Mouse (Mus musculus) CD4-positive, CD25-positive, alpha-beta regulatory T cell, adult 2 months (primary cell): ENCODE data around the gene Gapvd1.
"Not testable (repeated sequence)": the region's sequence is repeated elsewhere in the genome, so short reads cannot be mapped to it uniquely, and the experiment has no call there.

Experiments used
- DNase-seq: peaks from one replicate; pipeline ENCODE4 v3.0.0-alpha.2; 2012; ENCODE audit warnings: low read depth, low spot score

Gapvd1 gene

GRCm38 (mm10) chr2:34754551-34755358, at the start of gene Gapvd1:
Gapvd1 (minus strand) TSS chr2:34755232.
- peak; percentile 53 for DNase-seq

GRCm38 (mm10) chr2:34804815-34805214, 49.8 kb upstream of the Gapvd1 start:
- no peak for DNase-seq

GRCm38 (mm10) chr2:34804172-34804571, 49.1 kb upstream of the Gapvd1 start:
- DNase-seq: no peak

GRCm38 (mm10) chr2:34803746-34804145, 48.7 kb upstream of the Gapvd1 start:
- DNase-seq: no peak

GRCm38 (mm10) chr2:34802565-34803245, 47.7 kb upstream of the Gapvd1 start:
- DNase-seq: peak; percentile 50

- DNase-seq: peak; percentile 100
These were observed 46.8 kb upstream of the Gapvd1 start for GRCm38 (mm10) chr2:34801516-34802482.

GRCm38 (mm10) chr2:34800371-34800770, 45.3 kb upstream of the Gapvd1 start:
- no peak for DNase-seq

- DNase-seq: peak; percentile 93
These were observed 44.6 kb upstream of the Gapvd1 start, which contains the start of gene Rabepk for GRCm38 (mm10) chr2:34799357-34800256. Rabepk (minus strand) TSS chr2:34799912.

- no peak for DNase-seq
These were observed 40.4 kb upstream of the Gapvd1 start for GRCm38 (mm10) chr2:34795426-34795825.

GRCm38 (mm10) chr2:34794511-34794910, 39.5 kb upstream of the Gapvd1 start:
- no peak for DNase-seq

- not testable (repeated sequence) for DNase-seq
These were observed 37.5 kb upstream of the Gapvd1 start for GRCm38 (mm10) chr2:34792543-34792942.

GRCm38 (mm10) chr2:34790282-34790681, 35.2 kb upstream of the Gapvd1 start:
- peak; percentile 87 for DNase-seq

GRCm38 (mm10) chr2:34784085-34784484, 29.1 kb upstream of the Gapvd1 start:
- DNase-seq: peak; percentile 83

GRCm38 (mm10) chr2:34783064-34784020, 28.3 kb upstream of the Gapvd1 start:
- DNase-seq: no peak

GRCm38 (mm10) chr2:34777237-34777868, 22.3 kb upstream of the Gapvd1 start:
- no peak for DNase-seq

GRCm38 (mm10) chr2:34774493-34774892, 19.5 kb upstream of the Gapvd1 start:
- peak; percentile 20 for DNase-seq

GRCm38 (mm10) chr2:34773673-34774072, 18.6 kb upstream of the Gapvd1 start:
- DNase-seq: peak; percentile 22

GRCm38 (mm10) chr2:34772252-34773235, 17.5 kb upstream of the Gapvd1 start:
- DNase-seq: peak; percentile 91
